Mouse (Mus musculus) neural tube, embryonic 11.5 days (tissue): Measurements from ENCODE around the gene Gm20388. TPM values are rescaled to one million over a fixed set of nuclear protein-coding genes. Genes with fewer than 3 reads are reported as not detected.
"Not testable (repeated sequence)": the region's sequence is repeated elsewhere in the genome, so short reads cannot be mapped to it uniquely, and the experiment has no call there.

ENCODE experiments used
- ATAC-seq: fragments of 200-750 bp; cut with Nextera tagmentation; 2 replicates; pipeline ENCODE4 v1.8.0; 2017; ENCODE audit warnings: moderate number of reproducible peaks, mild to moderate bottlenecking, moderate TSS enrichment, moderate library complexity; ENCODE audit not compliant: insufficient read depth, low FRiP score, low TSS enrichment
- DNase-seq: peaks from one replicate; pipeline ENCODE4 v3.0.0-alpha.2; 2015; ENCODE audit warnings: low spot score
- H3K27ac ChIP-seq: fragments of 300-500 bp; sonication (generic); 2 replicates; pipeline ENCODE4 v1.5.1; 2014; ENCODE audit warnings: low read depth, mild to moderate bottlenecking, low read length
- H3K27me3 ChIP-seq: fragments of 300-500 bp; sonication (generic); 2 replicates; pipeline ENCODE4 v1.6.1; 2014; ENCODE audit warnings: mild to moderate bottlenecking, low read length, mixed read lengths; ENCODE audit not compliant: control insufficient read depth, insufficient read depth
- H3K36me3 ChIP-seq: fragments of 300-500 bp; sonication (generic); 2 replicates; pipeline ENCODE4 v1.6.1; 2014; ENCODE audit warnings: mild to moderate bottlenecking, low read length, moderate library complexity, mixed read lengths; ENCODE audit not compliant: control insufficient read depth, insufficient read depth
- H3K4me1 ChIP-seq: fragments of 300-500 bp; sonication (generic); 2 replicates; pipeline ENCODE4 v1.6.1; 2014; ENCODE audit warnings: low read length, mixed read lengths; ENCODE audit not compliant: control insufficient read depth, insufficient read depth
- H3K4me2 ChIP-seq: fragments of 300-500 bp; sonication (generic); 2 replicates; pipeline ENCODE4 v1.6.1; 2014; ENCODE audit warnings: low read depth, mild to moderate bottlenecking, moderate library complexity
- H3K4me3 ChIP-seq: fragments of 300-500 bp; sonication (generic); 2 replicates; pipeline ENCODE4 v1.5.1; 2014; ENCODE audit warnings: low read depth, low read length
- H3K9ac ChIP-seq: fragments of 300-500 bp; sonication (generic); 2 replicates; pipeline ENCODE4 v1.6.1; 2014; ENCODE audit warnings: mild to moderate bottlenecking, low read length
- H3K9me3 ChIP-seq: fragments of 300-500 bp; sonication (generic); 2 replicates; pipeline ENCODE4 v1.6.1; 2016; ENCODE audit warnings: low read length; ENCODE audit not compliant: control insufficient read depth
- WGBS: fragments of 180-500 bp; shearing (Covaris S2); extraction: QIAGEN DNeasy Blood & Tissue Kit; methylation state at CpG from one replicate; pipeline ENCODE4 v1.1.7; 2014; 5-methylcytosine and 5-hydroxymethylcytosine counted together
- polyA plus RNA-seq: library from polyadenylated mRNA; unstranded; fragments of >200 nt; fragmentation: Nextera tagmentation; extraction: Ambion mirVana; gene quantifications from 2 replicates; pipeline ENCODE4 v1.2.1, GENCODE M21; 2014

Gene Gm20388
- polyA plus RNA-seq, 1 experiment from 2014 or later: not detected

- 38% methylated on average over 4 of the region's 4 CpGs for whole genome bisulfite sequencing
- not testable (repeated sequence) for ATAC-seq, H3K9ac ChIP-seq, H3K27me3 ChIP-seq, H3K4me3 ChIP-seq, H3K9me3 ChIP-seq, DNase-seq, H3K4me2 ChIP-seq
- Histone ChIP-seq H3K36me3 (peaks cover 23% of the 10 kb centered on the region), H3K4me1 (peaks cover 28% of the 10 kb centered on the region), H3K27ac (0 out of 2 replicates have a peak overlapping the region, but pooled peaks have one; percentile 20)
These were observed 2662.5 kb downstream of the Gm20388 start for GRCm38 (mm10) chr8:122573176-122573575.

GRCm38 (mm10) chr8:122573577-122573976, 2662.9 kb downstream of the Gm20388 start:
- Histone ChIP-seq H3K36me3 (peaks cover 23% of the 10 kb centered on the region), H3K27ac (peak overlapping the region; percentile 20; the same call in 1 of the 2 replicates), H3K27me3 (no peaks in the 10 kb centered on the region), H3K4me2 (no peak overlapping the region), H3K4me1 (peaks cover 28% of the 10 kb centered on the region), H3K9me3 (no peaks in the 10 kb centered on the region), H3K4me3 (no peak overlapping the region), H3K9ac (no peak overlapping the region)
- DNase-seq (no peak), ATAC-seq (no peak)
- 55% methylated on average over 9 of the region's 9 CpGs for whole genome bisulfite sequencing

GRCm38 (mm10) chr8:122574264-122574663, 2663.6 kb downstream of the Gm20388 start:
- WGBS: 39% methylated on average over 3 of the region's 3 CpGs
- no peaks in the 10 kb centered on the region for H3K9me3 ChIP-seq
- H3K9ac ChIP-seq: no peak overlapping the region
- H3K27ac ChIP-seq: no peak overlapping the region
- H3K27me3 ChIP-seq: no peaks in the 10 kb centered on the region
- peaks cover 22% of the 10 kb centered on the region for H3K4me1 ChIP-seq
- no peak overlapping the region for H3K4me3 ChIP-seq
- peaks cover 23% of the 10 kb centered on the region for H3K36me3 ChIP-seq
- ATAC-seq (no peak), DNase-seq (no peak)
- H3K4me2 ChIP-seq: no peak overlapping the region

GRCm38 (mm10) chr8:122574667-122575251, 2664.1 kb downstream of the Gm20388 start:
- no peak overlapping the region for H3K4me2 ChIP-seq
- H3K27ac ChIP-seq: no peak overlapping the region
- H3K9me3 ChIP-seq: no peaks in the 10 kb centered on the region
- no peak overlapping the region for H3K4me3 ChIP-seq
- H3K36me3 ChIP-seq: peaks cover 21% of the 10 kb centered on the region
- DNase-seq: no peak
- no peaks in the 10 kb centered on the region for H3K27me3 ChIP-seq
- no peak for ATAC-seq
- 46% methylated on average over 10 of the region's 10 CpGs for WGBS
- no peak overlapping the region for H3K9ac ChIP-seq
- peaks cover 20% of the 10 kb centered on the region for H3K4me1 ChIP-seq

- DNase-seq (no peak), ATAC-seq (no peak)
- Histone ChIP-seq H3K36me3 (peaks cover 17% of the 10 kb centered on the region), H3K4me2 (no peak overlapping the region; the same call in 1 of the 2 replicates), H3K9ac (no peak overlapping the region), H3K9me3 (no peaks in the 10 kb centered on the region), H3K4me3 (no peak overlapping the region), H3K4me1 (peaks cover 20% of the 10 kb centered on the region), H3K27me3 (no peaks in the 10 kb centered on the region), H3K27ac (no peak overlapping the region)
- WGBS: 79% methylated on average over 8 of the region's 8 CpGs
These were observed 2664.6 kb downstream of the Gm20388 start for GRCm38 (mm10) chr8:122575286-122575685.

GRCm38 (mm10) chr8:122575735-122576647, 2665.3 kb downstream of the Gm20388 start:
- Histone ChIP-seq H3K36me3 (peaks cover 16% of the 10 kb centered on the region), H3K4me2 (peak overlapping the region; percentile 92), H3K4me3 (peak overlapping the region; percentile 64), H3K4me1 (peaks cover 20% of the 10 kb centered on the region), H3K27me3 (no peaks in the 10 kb centered on the region), H3K9me3 (no peaks in the 10 kb centered on the region), H3K27ac (peak overlapping the region; percentile 54; the same call in 1 of the 2 replicates), H3K9ac (peak overlapping the region; percentile 87)
- ATAC-seq (no peak), DNase-seq (no peak)
- WGBS: 20% methylated on average over 21 of the region's 21 CpGs

GRCm38 (mm10) chr8:122576648-122577022, 2666.0 kb downstream of the Gm20388 start, which contains the start of gene Aprt:
Gene Aprt (minus strand): TSS chr8:122576909.
- peak within 1 kb of the TSS; percentile 87 for H3K9ac ChIP-seq
- peak; percentile 92 for DNase-seq
- no peaks in the 10 kb centered on the region for H3K27me3 ChIP-seq
- WGBS: under 1% methylated on average over 39 of the region's 39 CpGs
- H3K9me3 ChIP-seq: no peaks in the 10 kb centered on the region
- peaks cover 20% of the 10 kb centered on the region for H3K4me1 ChIP-seq
- peak within 1 kb of the TSS; percentile 92 for H3K4me2 ChIP-seq
- peak within 1 kb of the TSS; percentile 64 for H3K4me3 ChIP-seq
- peak within 1 kb of the TSS; percentile 54; the same call in 1 of the 2 replicates for H3K27ac ChIP-seq
- H3K36me3 ChIP-seq: peaks cover 9% of the 10 kb centered on the region
- ATAC-seq: peak; percentile 81

- Histone ChIP-seq H3K36me3 (peaks cover 5% of the 10 kb centered on the region), H3K27me3 (no peaks in the 10 kb centered on the region), H3K27ac (no peak overlapping the region), H3K9ac (peak overlapping the region; percentile 14; the same call in 1 of the 2 replicates), H3K4me2 (peak overlapping the region; percentile 92), H3K4me3 (peak overlapping the region; percentile 64; the same call in 1 of the 2 replicates), H3K9me3 (no peaks in the 10 kb centered on the region), H3K4me1 (peaks cover 20% of the 10 kb centered on the region)
- WGBS: 41% methylated on average over 10 of the region's 10 CpGs
- DNase-seq (no peak), ATAC-seq (peak; percentile 10; the same call in 1 of the 2 replicates)
These were observed 2666.5 kb downstream of the Gm20388 start for GRCm38 (mm10) chr8:122577116-122577515.
